Mouse (Mus musculus): ENCODE results near the gene Zyg11b. TPM values are rescaled to one million over a fixed set of nuclear protein-coding genes. Genes with fewer than 3 reads are reported as not detected.

The Zyg11b gene
- 21.1 to 28.9 TPM (median 23.0 TPM) in 3 replicates for total RNA-seq (2017)

GRCm38 (mm10) chr4:108300670-108301373 lies at the start of gene Zyg11b:
Gene Zyg11b (minus strand): TSS chr4:108301096.
- peak; percentile 95 for ATAC-seq (replicated peaks; ENCODE audit: insufficient number of reproducible peaks, low FRiP score, low TSS enrichment, poor library complexity, severe bottlenecking)

GRCm38 (mm10) chr4:108349836-108350547 lies 49.1 kb upstream of the Zyg11b start:
- no peak; the same call in 1 of the 2 replicates for ATAC-seq (replicated peaks; ENCODE audit: insufficient number of reproducible peaks, low FRiP score, low TSS enrichment, poor library complexity, severe bottlenecking)

- no peak for ATAC-seq (replicated peaks; ENCODE audit: insufficient number of reproducible peaks, low FRiP score, low TSS enrichment, poor library complexity, severe bottlenecking)
Measured at GRCm38 (mm10) chr4:108349064-108349463, 48.2 kb upstream of the Zyg11b start.

GRCm38 (mm10) chr4:108348256-108348875 lies 47.5 kb upstream of the Zyg11b start:
- peak; percentile 37 for ATAC-seq (replicated peaks; ENCODE audit: insufficient number of reproducible peaks, low FRiP score, low TSS enrichment, poor library complexity, severe bottlenecking)

GRCm38 (mm10) chr4:108347111-108347510 lies 46.2 kb upstream of the Zyg11b start:
- ATAC-seq (replicated peaks; ENCODE audit: insufficient number of reproducible peaks, low FRiP score, low TSS enrichment, poor library complexity, severe bottlenecking) = peak; percentile 87

- no peak for ATAC-seq (replicated peaks; ENCODE audit: insufficient number of reproducible peaks, low FRiP score, low TSS enrichment, poor library complexity, severe bottlenecking)
Measured at GRCm38 (mm10) chr4:108345826-108346225, 44.9 kb upstream of the Zyg11b start.

- ATAC-seq (replicated peaks; ENCODE audit: insufficient number of reproducible peaks, low FRiP score, low TSS enrichment, poor library complexity, severe bottlenecking) = no peak
Measured at GRCm38 (mm10) chr4:108344631-108345083, 43.8 kb upstream of the Zyg11b start.

GRCm38 (mm10) chr4:108339277-108339690 lies 38.4 kb upstream of the Zyg11b start:
- peak; percentile 80 for ATAC-seq (replicated peaks; ENCODE audit: insufficient number of reproducible peaks, low FRiP score, low TSS enrichment, poor library complexity, severe bottlenecking)

GRCm38 (mm10) chr4:108338811-108339210 lies 37.9 kb upstream of the Zyg11b start:
- no peak for ATAC-seq (replicated peaks; ENCODE audit: insufficient number of reproducible peaks, low FRiP score, low TSS enrichment, poor library complexity, severe bottlenecking)

- no peak for ATAC-seq (replicated peaks; ENCODE audit: insufficient number of reproducible peaks, low FRiP score, low TSS enrichment, poor library complexity, severe bottlenecking)
Measured at GRCm38 (mm10) chr4:108338321-108338733, 37.4 kb upstream of the Zyg11b start.

GRCm38 (mm10) chr4:108337817-108338216 lies 36.9 kb upstream of the Zyg11b start:
- ATAC-seq (replicated peaks; ENCODE audit: insufficient number of reproducible peaks, low FRiP score, low TSS enrichment, poor library complexity, severe bottlenecking) = no peak

- ATAC-seq (replicated peaks; ENCODE audit: insufficient number of reproducible peaks, low FRiP score, low TSS enrichment, poor library complexity, severe bottlenecking) = no peak
Measured at GRCm38 (mm10) chr4:108336765-108337164, 35.9 kb upstream of the Zyg11b start.

GRCm38 (mm10) chr4:108335413-108335812 lies 34.5 kb upstream of the Zyg11b start:
- no peak for ATAC-seq (replicated peaks; ENCODE audit: insufficient number of reproducible peaks, low FRiP score, low TSS enrichment, poor library complexity, severe bottlenecking)

- no peak for ATAC-seq (replicated peaks; ENCODE audit: insufficient number of reproducible peaks, low FRiP score, low TSS enrichment, poor library complexity, severe bottlenecking)
Measured at GRCm38 (mm10) chr4:108332041-108332440, 31.1 kb upstream of the Zyg11b start.

- no peak for ATAC-seq (replicated peaks; ENCODE audit: insufficient number of reproducible peaks, low FRiP score, low TSS enrichment, poor library complexity, severe bottlenecking)
Measured at GRCm38 (mm10) chr4:108329840-108330239, 28.9 kb upstream of the Zyg11b start.

- ATAC-seq (replicated peaks; ENCODE audit: insufficient number of reproducible peaks, low FRiP score, low TSS enrichment, poor library complexity, severe bottlenecking) = peak; percentile 92
Measured at GRCm38 (mm10) chr4:108327730-108328484, 27.0 kb upstream of the Zyg11b start, which contains the start of gene Coa7. Gene Coa7 (plus strand): TSS chr4:108328140.

GRCm38 (mm10) chr4:108327071-108327579 lies 26.2 kb upstream of the Zyg11b start:
- ATAC-seq (replicated peaks; ENCODE audit: insufficient number of reproducible peaks, low FRiP score, low TSS enrichment, poor library complexity, severe bottlenecking) = peak; percentile 42; the same call in 1 of the 2 replicates

- no peak for ATAC-seq (replicated peaks; ENCODE audit: insufficient number of reproducible peaks, low FRiP score, low TSS enrichment, poor library complexity, severe bottlenecking)
Measured at GRCm38 (mm10) chr4:108323588-108323987, 22.7 kb upstream of the Zyg11b start.
